Mouse (Mus musculus) granulocyte monocyte progenitor cell, adult 5-6 weeks (primary cell): Measurements from ENCODE around the gene Disc1. TPM values are rescaled to one million over a fixed set of nuclear protein-coding genes. Genes with fewer than 3 reads are reported as not detected.

Experiments
- ATAC-seq: replicated peaks from 2 replicates; pipeline ENCODE4 v1.8.0; 2016; ENCODE audit warnings: mild to moderate bottlenecking, moderate TSS enrichment, inconsistent platforms; ENCODE audit not compliant: poor library complexity, severe bottlenecking
- total RNA-seq, 2 experiments: library from RNA; stranded (forward) in 1 of 2; stranded (reverse) in 1 of 2; fragments of 200-712, 200-1000 nt in 1 of 2; fragments of >200 nt in 1 of 2; fragmentation: Nextera tagmentation in 1 of 2; gene quantifications; 2 replicates each; pipeline ENCODE4 v1.2.3; 2014 to 2017

Gene Disc1
- total RNA-seq, 2 experiments from 2014 or later, result 3.0 to 6.1 TPM

DNA sequence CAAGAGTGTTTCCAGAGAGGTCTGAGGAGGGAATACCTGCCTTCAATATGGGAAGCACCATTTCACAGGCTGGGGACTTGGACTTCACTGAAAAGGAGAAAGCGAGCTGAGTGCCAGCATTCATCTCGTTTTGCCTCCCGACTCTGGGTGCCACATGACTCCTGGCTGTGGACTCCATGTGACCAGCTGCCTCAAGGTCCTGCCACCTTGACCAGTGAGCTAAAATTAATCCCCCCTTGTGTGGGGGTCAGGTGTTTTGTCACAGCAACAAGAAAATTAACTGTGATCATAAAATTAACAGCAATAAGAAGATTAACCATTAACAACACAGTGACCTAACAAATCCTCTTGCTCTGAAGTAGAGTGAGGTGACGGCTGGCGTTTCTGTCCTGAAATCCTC is 61.3 kb downstream of the Disc1 start:
- no peak for ATAC-seq

DNA sequence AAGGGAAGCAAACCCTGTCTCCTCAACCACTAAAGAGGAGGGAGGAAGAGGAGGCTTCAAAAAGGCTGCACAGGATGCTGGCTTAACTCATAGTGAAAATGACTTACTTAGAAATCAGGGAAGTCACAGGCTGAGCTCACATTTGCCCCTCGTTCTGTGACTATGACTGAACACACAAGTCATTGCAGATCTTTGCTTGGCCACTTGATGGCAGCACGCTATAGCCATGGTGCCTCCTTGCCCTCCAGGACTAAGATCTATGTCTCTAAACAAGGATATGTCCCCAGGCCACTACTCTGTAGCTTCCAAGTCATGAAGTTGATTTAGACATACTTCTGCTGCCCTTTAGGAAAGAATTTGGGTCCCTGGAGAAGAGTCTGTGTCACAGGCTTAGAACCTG is 62.6 kb downstream of the Disc1 start:
- ATAC-seq, result peak; percentile 71

DNA sequence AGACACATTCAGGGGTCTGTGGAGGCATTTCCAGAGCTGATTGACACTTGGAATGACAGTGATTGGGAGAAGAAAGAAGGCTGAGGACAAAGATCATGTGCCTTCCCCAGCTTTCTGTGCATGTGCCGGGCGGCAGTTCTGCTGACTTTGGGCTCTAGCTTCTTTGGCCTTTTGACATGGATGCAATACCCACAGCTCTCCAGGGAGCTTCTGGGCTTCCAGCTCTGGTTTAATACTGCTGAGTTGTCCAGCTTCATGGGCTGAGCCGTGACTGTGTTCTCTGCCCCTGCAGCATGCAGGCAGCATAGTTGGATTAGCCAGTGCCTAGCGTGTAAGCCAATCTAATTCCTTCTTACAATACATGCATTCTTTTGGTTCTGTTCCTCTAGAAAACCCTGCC is 72.5 kb downstream of the Disc1 start:
- ATAC-seq, result no peak

GRCm38 (mm10) chr8:125127621-125128020 is 73.6 kb downstream of the Disc1 start:
- no peak for ATAC-seq

GRCm38 (mm10) chr8:125128305-125128704 is 74.3 kb downstream of the Disc1 start:
- peak; percentile 82 for ATAC-seq

- no peak for ATAC-seq
Measured at GRCm38 (mm10) chr8:125130835-125131234, 76.8 kb downstream of the Disc1 start.

DNA sequence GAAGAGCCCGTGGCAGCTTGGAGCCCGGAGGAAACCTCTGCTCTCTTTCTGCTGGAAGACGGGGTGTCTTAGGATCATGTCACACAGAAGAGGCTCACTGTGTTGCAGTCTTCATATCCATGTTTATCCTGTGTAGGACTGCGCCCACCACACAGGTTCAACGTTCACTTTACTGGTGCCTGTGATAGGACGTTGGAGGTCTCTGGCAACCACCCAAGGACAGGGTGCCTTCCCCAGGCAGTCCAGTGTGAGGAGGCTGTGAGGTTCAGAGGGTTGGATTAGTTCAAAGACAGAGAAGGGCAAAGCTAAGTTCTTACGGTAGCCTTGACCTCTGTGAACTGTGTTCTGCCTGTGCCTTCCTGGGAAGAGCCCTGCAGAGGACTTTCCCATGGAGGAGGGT is 77.3 kb downstream of the Disc1 start:
- no peak for ATAC-seq

DNA sequence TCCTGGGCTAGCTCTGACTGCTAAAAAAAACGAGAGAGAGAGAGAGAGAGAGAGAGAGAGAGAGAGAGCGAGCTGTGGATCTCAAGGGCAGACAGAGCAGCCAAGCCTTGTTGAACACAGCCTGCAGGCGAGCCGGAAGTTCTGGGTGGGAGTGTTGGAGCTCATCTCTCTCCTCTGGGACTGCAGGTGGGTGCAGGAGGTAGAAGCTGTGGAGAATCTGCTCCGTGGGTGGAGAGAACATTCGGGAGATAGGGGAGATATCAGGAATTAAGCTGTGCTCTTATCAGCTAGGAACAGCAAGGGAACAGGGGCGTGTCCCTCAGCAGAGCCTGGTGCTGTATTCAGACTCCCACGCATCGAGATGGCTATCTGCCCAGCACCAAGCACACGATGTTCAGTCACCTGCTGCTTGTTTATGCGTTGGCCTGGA is 79.7 kb downstream of the Disc1 start:
- ATAC-seq, result no peak

- no peak for ATAC-seq
Measured at GRCm38 (mm10) chr8:125134876-125135275, 80.9 kb downstream of the Disc1 start.

GRCm38 (mm10) chr8:125139689-125140150 is 85.7 kb downstream of the Disc1 start:
- no peak for ATAC-seq

- no peak for ATAC-seq
Measured at GRCm38 (mm10) chr8:125140965-125141364, 87.0 kb downstream of the Disc1 start.

DNA sequence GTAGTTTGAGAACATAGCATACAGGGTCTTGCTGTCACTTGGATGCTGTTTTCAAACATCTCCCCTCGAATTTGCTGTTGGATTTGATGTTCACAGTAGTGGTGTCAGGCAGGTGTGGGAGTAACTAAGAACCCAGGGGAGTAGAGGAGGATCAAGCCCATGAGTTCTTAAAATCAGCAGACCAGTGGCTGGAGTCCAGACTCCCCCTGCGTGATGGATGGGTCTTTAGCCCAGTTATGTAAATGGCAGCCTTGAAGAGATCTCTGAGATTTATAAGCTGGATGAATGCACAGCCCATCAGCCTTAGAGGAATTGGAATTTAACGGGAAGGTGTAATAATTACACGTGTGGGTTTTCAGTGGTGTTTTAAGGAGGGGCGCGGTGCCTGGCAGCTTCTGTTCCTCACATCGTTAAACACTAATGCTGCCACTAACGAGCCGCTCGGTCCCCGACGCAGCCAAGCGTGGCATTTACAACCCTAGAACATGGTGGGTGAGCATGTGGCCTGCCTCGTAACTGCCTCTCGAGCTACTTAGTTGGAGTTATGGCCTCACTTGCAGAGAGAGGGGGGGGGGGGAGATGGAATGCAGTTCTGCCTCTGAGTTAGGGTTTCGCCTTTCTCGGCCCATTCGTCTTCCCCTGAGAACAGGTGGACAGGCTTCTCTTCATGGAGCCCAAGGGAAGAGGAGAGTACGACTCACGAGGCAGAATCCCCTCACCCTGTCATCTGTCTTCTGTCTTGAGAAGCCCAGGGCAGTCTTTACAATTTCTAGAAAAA is 103.1 kb downstream of the Disc1 start:
- ATAC-seq, result no peak

DNA sequence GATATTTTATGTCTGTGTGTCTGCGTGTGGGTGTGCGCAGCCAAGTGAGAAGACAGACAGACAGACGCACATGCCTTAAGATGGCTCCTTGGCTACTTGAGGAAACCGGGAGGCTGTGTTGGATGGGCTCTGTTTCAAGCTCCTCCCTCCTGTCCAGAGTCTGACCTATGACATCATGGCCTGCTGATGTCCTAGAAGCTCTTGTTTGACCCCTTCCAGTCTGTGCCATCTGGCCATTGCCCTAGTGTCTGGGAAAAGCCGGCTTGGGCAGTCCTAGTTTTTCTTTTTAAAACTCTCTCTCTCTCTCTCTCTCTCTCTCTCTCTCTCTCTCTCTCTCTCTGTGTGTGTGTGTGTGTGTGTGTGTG is 103.6 kb downstream of the Disc1 start:
- ATAC-seq, result no peak

GRCm38 (mm10) chr8:125159387-125159786 is 105.4 kb downstream of the Disc1 start:
- no peak for ATAC-seq

DNA sequence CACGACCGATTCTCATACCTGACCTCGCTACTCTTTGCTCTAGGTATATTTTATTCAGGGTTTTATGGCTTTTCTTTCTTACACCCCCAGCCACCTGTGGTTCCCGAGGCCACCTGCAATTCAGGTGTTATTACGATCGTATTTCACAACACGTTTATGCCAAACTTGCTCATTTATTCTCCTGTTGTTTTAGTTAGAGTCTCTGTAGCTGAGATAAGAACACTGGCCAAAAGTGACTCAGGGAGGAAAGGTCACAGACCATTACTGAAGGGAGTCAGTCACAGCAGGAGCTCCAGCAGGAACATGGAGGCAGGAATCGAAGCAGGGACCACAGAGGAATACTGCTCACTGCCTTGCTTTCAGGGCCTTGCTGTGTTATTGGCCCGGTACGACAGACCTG is 109.5 kb downstream of the Disc1 start:
- no peak for ATAC-seq

DNA sequence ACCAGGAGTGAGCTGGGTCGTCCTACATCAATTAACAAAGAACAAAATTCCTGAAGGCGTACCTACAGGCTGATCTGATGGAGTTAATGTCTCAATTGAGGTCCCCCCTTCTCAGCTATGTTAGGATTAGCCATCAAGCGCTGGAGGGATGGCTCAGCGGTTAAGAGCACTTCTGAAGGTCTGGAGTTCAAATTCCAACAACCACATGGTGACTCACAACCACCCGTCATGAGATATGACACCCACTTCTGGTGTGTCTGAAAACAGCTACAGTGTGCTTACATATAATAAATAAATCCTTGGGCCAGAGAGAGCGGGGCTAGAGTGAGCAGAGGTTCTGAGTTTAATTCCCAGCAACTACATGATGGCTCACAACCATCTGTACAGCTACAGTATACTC is 109.9 kb downstream of the Disc1 start:
- no peak for ATAC-seq

- ATAC-seq, result peak; percentile 70
Measured at GRCm38 (mm10) chr8:125165505-125166446, 111.8 kb downstream of the Disc1 start.

- ATAC-seq, result no peak
Measured at GRCm38 (mm10) chr8:125166545-125166944, 112.5 kb downstream of the Disc1 start.

DNA sequence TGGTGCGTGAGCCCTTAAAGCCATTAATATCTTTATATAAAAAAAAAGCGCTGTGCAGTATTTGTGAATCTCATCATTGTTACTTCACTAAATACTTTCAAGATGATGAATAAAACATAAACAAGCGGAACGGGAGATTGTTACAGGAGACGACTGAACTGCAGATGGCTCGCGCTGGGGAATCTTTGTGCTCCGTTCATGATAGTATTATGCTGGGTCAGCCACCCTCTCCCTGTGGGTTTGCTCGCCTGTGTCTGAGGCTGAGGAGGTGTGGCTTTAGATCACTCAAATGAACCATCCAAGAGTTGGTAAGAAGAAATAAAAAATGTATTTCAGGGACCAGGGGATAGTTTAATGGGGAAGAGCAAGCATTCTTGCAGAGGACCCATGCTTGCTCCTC is 113.0 kb downstream of the Disc1 start:
- no peak for ATAC-seq

- no peak for ATAC-seq
Measured at GRCm38 (mm10) chr8:125169628-125170027, 115.6 kb downstream of the Disc1 start.

- ATAC-seq, result no peak
Measured at GRCm38 (mm10) chr8:125171531-125171930, 117.5 kb downstream of the Disc1 start.
